Mouse (Mus musculus) testis, adult 2 months (tissue): Measurements from ENCODE around the gene Ap1g1. TPM values are rescaled to one million over a fixed set of nuclear protein-coding genes. Genes with fewer than 3 reads are reported as not detected.

ENCODE experiments used
- H3K27ac ChIP-seq: fragments of 200-500 bp; 2 replicates; pipeline ENCODE4 v1.5.1; 2012; ENCODE audit warnings: low read depth, low read length; ENCODE audit not compliant: control insufficient read depth, insufficient read depth
- H3K27me3 ChIP-seq: fragments of 200-500 bp; 2 replicates; pipeline ENCODE4 v1.6.1; 2012; ENCODE audit warnings: mild to moderate bottlenecking, low read length, moderate library complexity; ENCODE audit not compliant: control insufficient read depth, insufficient read depth
- H3K36me3 ChIP-seq: fragments of 200-500 bp; 2 replicates; pipeline ENCODE4 v1.6.1; 2012; ENCODE audit warnings: mild to moderate bottlenecking, low read length; ENCODE audit not compliant: control insufficient read depth, insufficient read depth
- H3K4me1 ChIP-seq: fragments of 200-500 bp; 2 replicates; pipeline ENCODE4 v1.6.1; 2012; ENCODE audit warnings: low read length; ENCODE audit not compliant: control insufficient read depth, insufficient read depth
- H3K4me3 ChIP-seq: fragments of 200-500 bp; 2 replicates; pipeline ENCODE4 v1.5.1; 2012; ENCODE audit warnings: low read depth, mild to moderate bottlenecking, low read length, moderate library complexity, mixed read lengths; ENCODE audit not compliant: control insufficient read depth
- CTCF ChIP-seq: fragments of 200-500 bp; IDR thresholded peaks from 2 replicates; pipeline ENCODE4 v1.5.1; 2012; ENCODE audit warnings: low read depth, mild to moderate bottlenecking, inconsistent platforms, low read length, moderate library complexity; ENCODE audit not compliant: control insufficient read depth, insufficient read depth, insufficient replicate concordance
- POLR2A ChIP-seq: fragments of 200-500 bp; IDR thresholded peaks from 2 replicates; pipeline ENCODE4 v1.6.1; 2012; ENCODE audit warnings: low read depth, mild to moderate bottlenecking, inconsistent platforms, low read length, moderate library complexity; ENCODE audit not compliant: control insufficient read depth
- polyA plus RNA-seq: library from polyadenylated mRNA; depleted of rRNA; stranded (reverse); fragments of >200 nt; gene quantifications from 2 replicates; pipeline ENCODE4 v1.2.3, GENCODE M21; 2012

Gene Ap1g1
- polyA plus RNA-seq, 1 experiment, result 19.3 TPM

- Histone ChIP-seq H3K4me3 (no peak overlapping the region), H3K36me3 (peaks cover 2% of the 10 kb centered on the region), H3K27ac (no peak overlapping the region), H3K27me3 (no peaks in the 10 kb centered on the region), H3K4me1 (no peaks in the 10 kb centered on the region)
- no peak for TF ChIP-seq CTCF
- no peak for TF ChIP-seq POLR2A
These were observed 64.1 kb downstream of the Ap1g1 start for GRCm38 (mm10) chr8:109842468-109842867.

- TF ChIP-seq POLR2A (no peak), CTCF (no peak)
- peaks cover 2% of the 10 kb centered on the region; the same call in 1 of the 2 replicates for H3K36me3 ChIP-seq
- no peaks in the 10 kb centered on the region for H3K27me3 ChIP-seq
- H3K4me3 ChIP-seq, result no peak overlapping the region
- H3K4me1 ChIP-seq, result no peaks in the 10 kb centered on the region
- H3K27ac ChIP-seq, result no peak overlapping the region
These were observed 69.5 kb downstream of the Ap1g1 start for GRCm38 (mm10) chr8:109847866-109848265.

- no peaks in the 10 kb centered on the region; the same call in 1 of the 2 replicates for H3K36me3 ChIP-seq
These were observed 70.6 kb downstream of the Ap1g1 start for GRCm38 (mm10) chr8:109848981-109849380.

GRCm38 (mm10) chr8:109853423-109853822 lies 75.1 kb downstream of the Ap1g1 start:
- H3K27ac ChIP-seq, result no peak overlapping the region
- TF ChIP-seq CTCF (peak; percentile 40; the same call in 1 of the 2 replicates), POLR2A (no peak)
- H3K27me3 ChIP-seq, result no peaks in the 10 kb centered on the region
- no peak overlapping the region for H3K4me3 ChIP-seq
- H3K4me1 ChIP-seq, result no peaks in the 10 kb centered on the region
- H3K36me3 ChIP-seq, result peaks cover 6% of the 10 kb centered on the region

More at GRCm38 (mm10) chr8:109848981-109849380, 70.6 kb downstream of the Ap1g1 start:
- Histone ChIP-seq H3K4me3 (no peak overlapping the region), H3K27me3 (no peaks in the 10 kb centered on the region), H3K4me1 (no peaks in the 10 kb centered on the region), H3K27ac (no peak overlapping the region)
- TF ChIP-seq POLR2A, result no peak
- TF ChIP-seq CTCF, result no peak

- Histone ChIP-seq H3K36me3 (peaks cover 6% of the 10 kb centered on the region), H3K4me3 (no peak overlapping the region), H3K27me3 (no peaks in the 10 kb centered on the region), H3K4me1 (no peaks in the 10 kb centered on the region), H3K27ac (no peak overlapping the region)
- TF ChIP-seq CTCF (no peak), POLR2A (no peak)
These were observed 76.2 kb downstream of the Ap1g1 start for GRCm38 (mm10) chr8:109854522-109854921.

GRCm38 (mm10) chr8:109855451-109855850 lies 77.1 kb downstream of the Ap1g1 start:
- Histone ChIP-seq H3K4me3 (no peak overlapping the region), H3K4me1 (no peaks in the 10 kb centered on the region), H3K27me3 (no peaks in the 10 kb centered on the region), H3K27ac (no peak overlapping the region), H3K36me3 (peaks cover 6% of the 10 kb centered on the region)
- TF ChIP-seq POLR2A (no peak), CTCF (no peak)

GRCm38 (mm10) chr8:109863398-109863797 lies 85.0 kb downstream of the Ap1g1 start:
- H3K27ac ChIP-seq, result no peak overlapping the region
- peaks cover 2% of the 10 kb centered on the region; the same call in 1 of the 2 replicates for H3K4me1 ChIP-seq
- no peaks in the 10 kb centered on the region for H3K27me3 ChIP-seq
- H3K4me3 ChIP-seq, result no peak overlapping the region
- TF ChIP-seq CTCF (no peak), POLR2A (no peak)
- H3K36me3 ChIP-seq, result 0 out of 2 replicates have a peak, but pooled peaks cover 1% of the 10 kb centered on the region
